Comparison of ENCODE assay signal across 15 mouse cellular contexts in the genomic region with DNA sequence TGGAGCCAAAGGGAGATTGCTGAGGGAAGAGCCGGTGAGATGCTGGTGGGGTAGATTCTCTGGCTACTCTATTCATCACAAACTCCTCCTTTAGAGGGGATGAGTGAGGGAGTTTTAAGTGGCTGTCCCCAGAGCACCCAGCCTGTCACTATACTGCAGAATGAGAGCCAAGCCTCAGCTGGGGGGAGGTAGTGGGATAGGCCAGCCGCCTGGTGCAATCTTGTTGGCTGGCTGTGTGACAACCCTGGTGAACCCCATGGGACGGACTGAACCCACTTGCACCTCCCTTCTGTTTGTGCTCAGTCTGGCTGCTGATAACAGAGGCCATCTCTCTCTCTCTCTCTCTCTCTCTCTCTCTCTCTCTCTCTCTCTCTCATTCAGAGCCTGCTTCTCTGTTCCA.
DNase-seq lines count a peak whose midpoint lies in the region; ATAC-seq and TF ChIP-seq lines count a peak whose summit lies in the region.
"Had no signal": no experiment of that assay in that cellular context is flagged by ENCODE, and none has a peak within 500 bp of the region (broad histone marks: within the 10 kb centered on the region; RNA-seq: fewer than 3 reads in every experiment).

No protein-coding gene starts in this region.

- no peaks in the 10 kb centered on the region for H3K4me1 ChIP-seq in embryonic facial prominence, embryonic 11.5 days (ENCODE audit: control insufficient read depth, insufficient read depth, low read length)
- peaks cover 15% of the 10 kb centered on the region for H3K4me1 ChIP-seq in embryonic facial prominence, embryonic 10.5 days
- H3K4me1 ChIP-seq in kidney, embryonic 14.5 days (ENCODE audit: control insufficient read depth, insufficient read depth, low read length) = peaks cover 10% of the 10 kb centered on the region; the same call in 1 of the 2 replicates
- no peaks in the 10 kb centered on the region for H3K4me1 ChIP-seq in midbrain, postnatal 0 days (ENCODE audit: insufficient read depth, low read length)
- no peaks in the 10 kb centered on the region for H3K4me1 ChIP-seq in midbrain, embryonic 16.5 days (ENCODE audit: control insufficient read depth, insufficient read depth, low read length)
- H3K4me1 ChIP-seq in hindbrain, postnatal 0 days (ENCODE audit: insufficient read depth, low read length) = no peaks in the 10 kb centered on the region

- H3K27ac ChIP-seq in embryonic facial prominence, embryonic 11.5 days (replicated peaks; ENCODE audit: low read depth, low read length) = no peak overlapping the region
- no peak overlapping the region for H3K27ac ChIP-seq in embryonic facial prominence, embryonic 10.5 days (replicated peaks)
- H3K27ac ChIP-seq in kidney, embryonic 14.5 days (ENCODE audit: low read depth, low read length) = no peak overlapping the region
- H3K27ac ChIP-seq in midbrain, postnatal 0 days (ENCODE audit: low read depth, low read length) = no peak overlapping the region
- H3K27ac ChIP-seq in midbrain, embryonic 16.5 days (ENCODE audit: low read length) = no peak overlapping the region
- H3K27ac ChIP-seq in hindbrain, postnatal 0 days = no peak overlapping the region
- H3K27ac ChIP-seq: liver, embryonic 14.5 days had no signal

- no peaks in the 10 kb centered on the region for H3K27me3 ChIP-seq in embryonic facial prominence, embryonic 11.5 days (ENCODE audit: control insufficient read depth, insufficient read depth, low read length)
- 0 out of 2 replicates have a peak, but pooled peaks cover 1% of the 10 kb centered on the region for H3K27me3 ChIP-seq in embryonic facial prominence, embryonic 10.5 days (replicated peaks; ENCODE audit: low read depth, poor library complexity, severe bottlenecking)
- no peaks in the 10 kb centered on the region for H3K27me3 ChIP-seq in kidney, embryonic 14.5 days (ENCODE audit: control insufficient read depth, insufficient read depth, low read length)
- no peaks in the 10 kb centered on the region for H3K27me3 ChIP-seq in midbrain, postnatal 0 days (ENCODE audit: insufficient read depth, low read length)
- no peaks in the 10 kb centered on the region for H3K27me3 ChIP-seq in midbrain, embryonic 16.5 days (ENCODE audit: control insufficient read depth, insufficient read depth, low read depth, low read length)
- H3K27me3 ChIP-seq in hindbrain, postnatal 0 days (ENCODE audit: insufficient read depth, low read length) = no peaks in the 10 kb centered on the region

- H3K4me2 ChIP-seq in embryonic facial prominence, embryonic 11.5 days (ENCODE audit: low read depth, low read length) = no peak overlapping the region
- no peak overlapping the region for H3K4me2 ChIP-seq in kidney, embryonic 14.5 days (replicated peaks; ENCODE audit: low read depth, low read length)
- H3K4me2 ChIP-seq in midbrain, postnatal 0 days (ENCODE audit: low read depth, low read length, poor library complexity, severe bottlenecking) = no peak overlapping the region
- no peak overlapping the region for H3K4me2 ChIP-seq in midbrain, embryonic 16.5 days (ENCODE audit: low read length)
- H3K4me2 ChIP-seq in hindbrain, postnatal 0 days (ENCODE audit: low read depth, low read length) = no peak overlapping the region

- no peaks in the 10 kb centered on the region for H3K36me3 ChIP-seq in embryonic facial prominence, embryonic 11.5 days (replicated peaks; ENCODE audit: control insufficient read depth, insufficient read depth, low read depth, low read length)
- H3K36me3 ChIP-seq in embryonic facial prominence, embryonic 10.5 days (replicated peaks) = no peaks in the 10 kb centered on the region
- H3K36me3 ChIP-seq in kidney, embryonic 14.5 days (ENCODE audit: control insufficient read depth, insufficient read depth, low read length) = no peaks in the 10 kb centered on the region
- no peaks in the 10 kb centered on the region for H3K36me3 ChIP-seq in midbrain, postnatal 0 days (ENCODE audit: insufficient read depth, low read length)
- no peaks in the 10 kb centered on the region for H3K36me3 ChIP-seq in midbrain, embryonic 16.5 days (ENCODE audit: control insufficient read depth, insufficient read depth, low read length)
- no peaks in the 10 kb centered on the region for H3K36me3 ChIP-seq in hindbrain, postnatal 0 days (ENCODE audit: insufficient read depth, low read length)
- H3K36me3 ChIP-seq: G1E had no signal

- 76% methylated on average over 3 of the region's 3 CpGs for WGBS in embryonic facial prominence, embryonic 11.5 days
- 66% methylated on average over 3 of the region's 3 CpGs for WGBS in embryonic facial prominence, embryonic 10.5 days
- WGBS in kidney, embryonic 14.5 days = 36% methylated on average over 3 of the region's 3 CpGs
- 71% methylated on average over 3 of the region's 3 CpGs for WGBS in midbrain, postnatal 0 days
- WGBS in midbrain, embryonic 16.5 days = 72% methylated on average over 3 of the region's 3 CpGs
- WGBS in hindbrain, postnatal 0 days = 71% methylated on average over 3 of the region's 3 CpGs

- peak; percentile 75; the same call in 1 of the 2 replicates for ATAC-seq in embryonic facial prominence, embryonic 11.5 days (replicated peaks; ENCODE audit: insufficient number of reproducible peaks, low FRiP score, low TSS enrichment, low read depth)
- no peak for ATAC-seq in kidney, embryonic 14.5 days (ENCODE audit: low FRiP score, low TSS enrichment)
- ATAC-seq in midbrain, postnatal 0 days (ENCODE audit: low FRiP score) = no peak
- ATAC-seq in midbrain, embryonic 16.5 days = no peak
- no peak for ATAC-seq in hindbrain, postnatal 0 days
- ATAC-seq: forebrain, postnatal 0 days had no signal

- H3K9me3 ChIP-seq in embryonic facial prominence, embryonic 11.5 days (replicated peaks; ENCODE audit: control insufficient read depth, low read length) = no peaks in the 10 kb centered on the region
- peaks cover 7% of the 10 kb centered on the region; the same call in 1 of the 2 replicates for H3K9me3 ChIP-seq in embryonic facial prominence, embryonic 10.5 days
- no peaks in the 10 kb centered on the region; the same call in 1 of the 2 replicates for H3K9me3 ChIP-seq in kidney, embryonic 14.5 days (ENCODE audit: control insufficient read depth, low read length)
- H3K9me3 ChIP-seq in midbrain, postnatal 0 days (ENCODE audit: low read length) = no peaks in the 10 kb centered on the region
- no peaks in the 10 kb centered on the region for H3K9me3 ChIP-seq in midbrain, embryonic 16.5 days (replicated peaks; ENCODE audit: control insufficient read depth, low read length, poor library complexity, severe bottlenecking)
- no peaks in the 10 kb centered on the region for H3K9me3 ChIP-seq in hindbrain, postnatal 0 days (ENCODE audit: low read length)
- H3K9me3 ChIP-seq: G1E had no signal

- no peak overlapping the region for H3K4me3 ChIP-seq in embryonic facial prominence, embryonic 11.5 days (ENCODE audit: low read depth, low read length)
- no peak overlapping the region for H3K4me3 ChIP-seq in embryonic facial prominence, embryonic 10.5 days
- H3K4me3 ChIP-seq in kidney, embryonic 14.5 days (ENCODE audit: low read length) = no peak overlapping the region
- no peak overlapping the region for H3K4me3 ChIP-seq in midbrain, postnatal 0 days (ENCODE audit: low read depth, low read length)
- H3K4me3 ChIP-seq in midbrain, embryonic 16.5 days (ENCODE audit: low read depth, low read length) = no peak overlapping the region
- H3K4me3 ChIP-seq in hindbrain, postnatal 0 days (ENCODE audit: low read length) = no peak overlapping the region

- no peak for DNase-seq in embryonic facial prominence, embryonic 11.5 days (ENCODE audit: low spot score)
- DNase-seq in embryonic facial prominence, embryonic 10.5 days (ENCODE audit: low spot score) = no peak
- DNase-seq in kidney, postnatal 10 days = peak; percentile 62
- peak; percentile 5 for DNase-seq in midbrain, postnatal 0 days (ENCODE audit: low spot score)
- DNase-seq in hindbrain, postnatal 0 days (ENCODE audit: low spot score) = peak; percentile 13
- no peak for DNase-seq in urinary bladder, postnatal 25 days (ENCODE audit: low spot score)
- DNase-seq: B cell, adult 2 months; cerebellum, postnatal 36 days; forebrain, postnatal 0 days; right cerebral cortex, postnatal 14 days; thymus, postnatal 4 days had no signal

- TF ChIP-seq CTCF in midbrain, postnatal 0 days (IDR thresholded peaks at IDR 0.05) = no peak
- TF ChIP-seq CTCF in hindbrain, postnatal 0 days (IDR thresholded peaks at IDR 0.05; ENCODE audit: low read depth) = no peak

- H3K9ac ChIP-seq in embryonic facial prominence, embryonic 11.5 days (replicated peaks; ENCODE audit: low read length) = no peak overlapping the region
- no peak overlapping the region for H3K9ac ChIP-seq in kidney, embryonic 14.5 days (ENCODE audit: low read depth, low read length)
- no peak overlapping the region for H3K9ac ChIP-seq in midbrain, postnatal 0 days (replicated peaks; ENCODE audit: low read length, poor library complexity, severe bottlenecking)
- no peak overlapping the region for H3K9ac ChIP-seq in midbrain, embryonic 16.5 days (ENCODE audit: low read depth, low read length)
- H3K9ac ChIP-seq in hindbrain, postnatal 0 days (replicated peaks; ENCODE audit: low read length) = no peak overlapping the region
- H3K9ac ChIP-seq: forebrain, postnatal 0 days; liver, embryonic 14.5 days had no signal

Comparison
In these comparisons a context has a peak if more than half of its experiments do, and no peak if none do; other contexts are left out.
1. DNase-seq: peak in kidney, postnatal 10 days (single experiment), midbrain, postnatal 0 days (single experiment) and hindbrain, postnatal 0 days (single experiment); none in embryonic facial prominence, embryonic 11.5 days (single experiment), embryonic facial prominence, embryonic 10.5 days (single experiment) and urinary bladder, postnatal 25 days (single experiment).